Mouse (Mus musculus): ENCODE measurements at regions not wholly inside any gene's neighbourhood (a gene's known extent, or its start where the extent isn't known, plus 50 kb on each side); places are given as distances from the start of the nearest gene placed in this dataset.

- no peak overlapping the region for H3K9ac ChIP-seq (ENCODE audit: control insufficient read depth, low read depth, low read length, poor library complexity, severe bottlenecking)
- H3K79me2 ChIP-seq (ENCODE audit: control insufficient read depth, insufficient read depth, low read length, poor library complexity): no peaks in the 10 kb centered on the region
- peaks cover 0 to 3% of the 10 kb centered on the region in 2 experiments; a peak in 2 of 4 replicates for H3K27me3 ChIP-seq (ENCODE audit: control insufficient read depth in 1 of 2, insufficient read depth in 2 of 2, low read length in 2 of 2)
- no peak overlapping the region for H3K4me3 ChIP-seq (ENCODE audit: control insufficient read depth in 1 of 2, insufficient read depth in 1 of 2, low read depth in 2 of 2, low read length in 2 of 2)
- DNase-seq (ENCODE audit: low read depth, low spot score): no peak
- H3K9me3 ChIP-seq (replicated peaks; ENCODE audit: insufficient read depth, low read length): no peaks in the 10 kb centered on the region
- no peaks in the 10 kb centered on the region for H3K4me1 ChIP-seq (ENCODE audit: control insufficient read depth in 1 of 2, insufficient read depth in 2 of 2, low read length in 2 of 2)
- no peaks in the 10 kb centered on the region for H3K36me3 ChIP-seq (ENCODE audit: control insufficient read depth in 1 of 2, insufficient read depth in 2 of 2, low read length in 2 of 2)
- no peak overlapping the region for H3K27ac ChIP-seq (ENCODE audit: control insufficient read depth, low read depth, low read length)
- TF ChIP-seq TBP (IDR thresholded peaks at IDR 0.05; ENCODE audit: low read depth, low read length): no peak
- no peak for TF ChIP-seq USF2 (IDR thresholded peaks at IDR 0.05; ENCODE audit: borderline replicate concordance in 1 of 2, insufficient read depth in 1 of 2, low read depth in 1 of 2, low read length in 2 of 2)
- no peak for TF ChIP-seq RAD21 (IDR thresholded peaks at IDR 0.05; ENCODE audit: low read depth, low read length)
- TF ChIP-seq ZNF384 (IDR thresholded peaks at IDR 0.05; ENCODE audit: low read depth, low read length): no peak
- TF ChIP-seq SIN3A (IDR thresholded peaks at IDR 0.05; ENCODE audit: low read length): no peak
- no peak for TF ChIP-seq MAZ (IDR thresholded peaks at IDR 0.05; ENCODE audit: low read depth, low read length)
- no peak for TF ChIP-seq USF1 (IDR thresholded peaks at IDR 0.05; ENCODE audit: low read depth, low read length)
- TF ChIP-seq TAL1 (IDR thresholded peaks at IDR 0.05; ENCODE audit: low read length): no peak
- TF ChIP-seq CHD1 (IDR thresholded peaks at IDR 0.05; ENCODE audit: low read depth, low read length): no peak
- TF ChIP-seq E2F4 (IDR thresholded peaks at IDR 0.05; ENCODE audit: borderline replicate concordance, low read depth, low read length): no peak
- no peak for TF ChIP-seq CTCF (IDR thresholded peaks at IDR 0.05 in 2 of 3, conservative IDR thresholded peaks at IDR 0.05 in 1 of 3; ENCODE audit: control insufficient read depth in 1 of 3, insufficient read depth in 1 of 3, low read depth in 2 of 3, low read length in 3 of 3, poor library complexity in 1 of 3, severe bottlenecking in 1 of 3)
- no peak for TF ChIP-seq EP300 (IDR thresholded peaks at IDR 0.05; ENCODE audit: low read depth in 1 of 2, low read length in 2 of 2)
- no peak for TF ChIP-seq ZMIZ1 (IDR thresholded peaks at IDR 0.05; ENCODE audit: low read depth, low read length)
- TF ChIP-seq MAX (IDR thresholded peaks at IDR 0.05; ENCODE audit: low read length): no peak
Measured at GRCm38 (mm10) chr4:53341181-53341580, 99.0 kb upstream of the Slc44a1 start.

- H3K79me2 ChIP-seq (ENCODE audit: control insufficient read depth, insufficient read depth, low read length, poor library complexity): no peaks in the 10 kb centered on the region
- H3K9ac ChIP-seq (ENCODE audit: control insufficient read depth, low read depth, low read length, poor library complexity, severe bottlenecking): no peak overlapping the region
- H3K36me3 ChIP-seq (ENCODE audit: control insufficient read depth in 1 of 2, insufficient read depth in 2 of 2, low read length in 2 of 2): no peaks in the 10 kb centered on the region
- TF ChIP-seq MAZ (IDR thresholded peaks at IDR 0.05; ENCODE audit: low read depth, low read length) (no peak), GATA1 (IDR thresholded peaks at IDR 0.05; ENCODE audit: low read depth, low read length) (no peak), CTCF (IDR thresholded peaks at IDR 0.05 in 2 of 3, conservative IDR thresholded peaks at IDR 0.05 in 1 of 3; ENCODE audit: control insufficient read depth in 1 of 3, insufficient read depth in 1 of 3, low read depth in 2 of 3, low read length in 3 of 3, poor library complexity in 1 of 3, severe bottlenecking in 1 of 3) (no peak), GABPA (IDR thresholded peaks at IDR 0.05; ENCODE audit: low read depth, low read length) (no peak), TCF12 (IDR thresholded peaks at IDR 0.05; ENCODE audit: low read depth, low read length) (no peak), ZC3H11A (IDR thresholded peaks at IDR 0.05; ENCODE audit: low read depth, low read length) (no peak), NELFE (IDR thresholded peaks at IDR 0.05; ENCODE audit: low read depth, low read length) (no peak), ETS1 (IDR thresholded peaks at IDR 0.05; ENCODE audit: low read depth, low read length) (no peak), E2F4 (IDR thresholded peaks at IDR 0.05; ENCODE audit: borderline replicate concordance, low read depth, low read length) (no peak), SMC3 (IDR thresholded peaks at IDR 0.05; ENCODE audit: low read depth, low read length) (no peak), SIN3A (IDR thresholded peaks at IDR 0.05; ENCODE audit: low read length) (no peak), MYB (IDR thresholded peaks at IDR 0.05; ENCODE audit: low read depth, low read length) (no peak), POLR2AphosphoS5 (IDR thresholded peaks at IDR 0.05; ENCODE audit: borderline replicate concordance, low read depth, low read length) (no peak), JUND (IDR thresholded peaks at IDR 0.05; ENCODE audit: low read depth, low read length) (no peak), USF2 (IDR thresholded peaks at IDR 0.05; ENCODE audit: borderline replicate concordance in 1 of 2, insufficient read depth in 1 of 2, low read depth in 1 of 2, low read length in 2 of 2) (no peak), POLR2A (IDR thresholded peaks at IDR 0.05; ENCODE audit: control insufficient read depth in 1 of 2, insufficient read depth in 1 of 2, low read depth in 1 of 2, low read length in 2 of 2, poor library complexity in 1 of 2) (no peak), MEF2A (IDR thresholded peaks at IDR 0.05; ENCODE audit: extremely low read depth, insufficient replicate concordance, low read depth, low read length, poor library complexity, severe bottlenecking) (no peak), POLR2AphosphoS2 (IDR thresholded peaks at IDR 0.05; ENCODE audit: low read length) (no peak), RCOR1 (IDR thresholded peaks at IDR 0.05; ENCODE audit: low read depth, low read length) (no peak)
- no peak for DNase-seq (ENCODE audit: low read depth, low spot score)
- no peaks in the 10 kb centered on the region for H3K9me3 ChIP-seq (replicated peaks; ENCODE audit: insufficient read depth, low read length)
- H3K27me3 ChIP-seq (ENCODE audit: control insufficient read depth in 1 of 2, insufficient read depth in 2 of 2, low read length in 2 of 2): peaks cover 0 to 3% of the 10 kb centered on the region in 2 experiments; a peak in 2 of 4 replicates
- no peak overlapping the region for H3K27ac ChIP-seq (ENCODE audit: control insufficient read depth, low read depth, low read length)
- no peaks in the 10 kb centered on the region for H3K4me1 ChIP-seq (ENCODE audit: control insufficient read depth in 1 of 2, insufficient read depth in 2 of 2, low read length in 2 of 2)
- H3K4me3 ChIP-seq (ENCODE audit: control insufficient read depth in 1 of 2, insufficient read depth in 1 of 2, low read depth in 2 of 2, low read length in 2 of 2): no peak overlapping the region
Measured at GRCm38 (mm10) chr4:53340021-53340667, 100.1 kb upstream of the Slc44a1 start.
